Mouse (Mus musculus) liver, postnatal 0 days (tissue): ENCODE data around the gene Zfhx3.

Experiments used
- CTCF ChIP-seq: sonication (generic); IDR thresholded peaks from 2 replicates; pipeline ENCODE4 v1.5.1; 2016; ENCODE audit warnings: antibody characterized with exemption, low read depth
- EP300 ChIP-seq: IDR thresholded peaks from 2 replicates; pipeline ENCODE4 v1.6.1; 2016; ENCODE audit warnings: antibody characterized with exemption, low read depth, mild to moderate bottlenecking

GRCm38 (mm10) chr8:108011516-108011915, 69.1 kb downstream of the Zfhx3 start:
- TF ChIP-seq EP300 (no peak), CTCF (no peak)
